7 mouse cellular contexts compared by ENCODE assay signal in genomic region chr19:5388588-5389242, GRCm38 (mm10). TPM values are rescaled to one million over a fixed set of nuclear protein-coding genes. Genes with fewer than 3 reads are reported as not detected.
DNase-seq lines count a peak whose midpoint lies in the region; ATAC-seq and TF ChIP-seq lines count a peak whose summit lies in the region.

Gene Sart1 (minus strand): TSS chr19:5388703.

- H3K9me3 ChIP-seq in embryonic facial prominence, embryonic 10.5 days, result no peaks in the 10 kb centered on the region
- H3K9me3 ChIP-seq in intestine, postnatal 0 days (ENCODE audit: control insufficient read depth), result no peaks in the 10 kb centered on the region
- H3K9me3 ChIP-seq in midbrain, embryonic 12.5 days, result no peaks in the 10 kb centered on the region

- peak within 1 kb of the TSS; percentile 95 for H3K9ac ChIP-seq in intestine, postnatal 0 days (ENCODE audit: low read depth, low read length)
- peak within 1 kb of the TSS; percentile 95 for H3K9ac ChIP-seq in midbrain, embryonic 12.5 days (replicated peaks)

- intact Hi-C loops in left cerebral cortex, postnatal 4 days (cut with DNase I), result no loop called here

- TF ChIP-seq CTCF in intestine, postnatal 0 days (IDR thresholded peaks at IDR 0.05; ENCODE audit: low read depth), result no peak
- TF ChIP-seq CTCF in small intestine, adult 2 months (IDR thresholded peaks at IDR 0.05; ENCODE audit: extremely low read depth, insufficient read length, insufficient replicate concordance, low read depth, low read length), result no peak

- H3K4me1 ChIP-seq in embryonic facial prominence, embryonic 10.5 days, result peaks cover 35% of the 10 kb centered on the region
- peaks cover 8% of the 10 kb centered on the region for H3K4me1 ChIP-seq in intestine, postnatal 0 days (replicated peaks; ENCODE audit: control insufficient read depth, insufficient read depth, low read length)
- H3K4me1 ChIP-seq in midbrain, embryonic 12.5 days, result peaks cover 32% of the 10 kb centered on the region
- H3K4me1 ChIP-seq in small intestine, adult 2 months (ENCODE audit: control insufficient read depth, insufficient read depth, insufficient read length, low read length), result peaks cover 11% of the 10 kb centered on the region; the same call in 1 of the 2 replicates

- whole genome bisulfite sequencing in embryonic facial prominence, embryonic 10.5 days, result 2% methylated on average over 43 of the region's 43 CpGs
- 1% methylated on average over 43 of the region's 43 CpGs for WGBS in intestine, postnatal 0 days
- 2% methylated on average over 43 of the region's 43 CpGs for WGBS in midbrain, embryonic 12.5 days
- WGBS in small intestine, adult 2 months, result under 1% methylated on average over 43 of the region's 43 CpGs

- H3K27me3 ChIP-seq in embryonic facial prominence, embryonic 10.5 days (replicated peaks; ENCODE audit: low read depth, poor library complexity, severe bottlenecking), result no peaks in the 10 kb centered on the region
- no peaks in the 10 kb centered on the region for H3K27me3 ChIP-seq in intestine, postnatal 0 days (replicated peaks; ENCODE audit: control insufficient read depth, insufficient read depth, low read length)
- H3K27me3 ChIP-seq in midbrain, embryonic 12.5 days, result peaks cover under 1% of the 10 kb centered on the region; the same call in 1 of the 2 replicates
- H3K27me3 ChIP-seq in small intestine, adult 2 months (ENCODE audit: control insufficient read depth, insufficient read depth, low read length), result no peaks in the 10 kb centered on the region

- DNase-seq in adrenal gland, postnatal 10 days, result peak; percentile 97
- peak; percentile 96 for DNase-seq in embryonic facial prominence, embryonic 10.5 days (ENCODE audit: low spot score)
- no peak for DNase-seq in gonadal fat pad, adult 2 months (ENCODE audit: low read depth)
- DNase-seq in left cerebral cortex, postnatal 4 days, result peak; percentile 97

- H3K36me3 ChIP-seq in embryonic facial prominence, embryonic 10.5 days (replicated peaks), result peaks cover 32% of the 10 kb centered on the region
- H3K36me3 ChIP-seq in intestine, postnatal 0 days (ENCODE audit: control insufficient read depth, insufficient read depth), result peaks cover 21% of the 10 kb centered on the region
- H3K36me3 ChIP-seq in midbrain, embryonic 12.5 days, result peaks cover 22% of the 10 kb centered on the region
- H3K36me3 ChIP-seq in small intestine, adult 2 months (ENCODE audit: control insufficient read depth, insufficient read depth, low read length), result peaks cover 12% of the 10 kb centered on the region

- H3K4me3 ChIP-seq in embryonic facial prominence, embryonic 10.5 days, result peak within 1 kb of the TSS; percentile 100
- H3K4me3 ChIP-seq in intestine, postnatal 0 days (ENCODE audit: low read depth, low read length), result peak within 1 kb of the TSS; percentile 93
- H3K4me3 ChIP-seq in midbrain, embryonic 12.5 days, result peak within 1 kb of the TSS; percentile 100
- peak within 1 kb of the TSS; percentile 95 for H3K4me3 ChIP-seq in small intestine, adult 2 months (ENCODE audit: low read depth, low read length)

- peak; percentile 91 for ATAC-seq in intestine, postnatal 0 days
- peak; percentile 96 for ATAC-seq in midbrain, embryonic 12.5 days (ENCODE audit: low FRiP score, low read depth)

- peak within 1 kb of the TSS; percentile 64 for H3K4me2 ChIP-seq in intestine, postnatal 0 days (replicated peaks; ENCODE audit: low read depth)
- H3K4me2 ChIP-seq in midbrain, embryonic 12.5 days (replicated peaks), result peak within 1 kb of the TSS; percentile 98

- peak within 1 kb of the TSS; percentile 93 for H3K27ac ChIP-seq in embryonic facial prominence, embryonic 10.5 days (replicated peaks)
- H3K27ac ChIP-seq in intestine, postnatal 0 days (ENCODE audit: low read depth, low read length), result peak within 1 kb of the TSS; percentile 88
- peak within 1 kb of the TSS; percentile 84 for H3K27ac ChIP-seq in midbrain, embryonic 12.5 days (replicated peaks)
- peak within 1 kb of the TSS; percentile 93 for H3K27ac ChIP-seq in small intestine, adult 2 months (ENCODE audit: insufficient read depth, low read depth, low read length)

- TF ChIP-seq POLR2A in small intestine, adult 2 months (IDR thresholded peaks at IDR 0.05; ENCODE audit: low read depth, low read length), result peak; percentile 85; the same call in 1 of the 2 replicates

RNA-seq across cellular contexts. Expression of gene Sart1, which starts in this region (rescaled TPM):
- 10 to 100 TPM; 63.6 to 65.1 TPM for total RNA-seq in adrenal gland, postnatal 10 days (2021)
- 89.4 and 96.6 TPM in 2 replicates for polyA plus RNA-seq in embryonic facial prominence, embryonic 10.5 days (2016; fragmentation: Nextera tagmentation; extraction: Ambion mirVana)
- 18.1 and 33.3 TPM in 2 replicates for polyA plus RNA-seq in gonadal fat pad, adult 2 months (2012; rRNA removed)
- polyA plus RNA-seq in intestine, postnatal 0 days (2015; fragmentation: Nextera tagmentation; extraction: Ambion mirVana), result 53.7 and 63.0 TPM in 2 replicates
- 100 to 1,000 TPM in 1 of 2 experiments, 10 to 100 TPM in 1; 84.2 to 101 TPM for total RNA-seq in left cerebral cortex, postnatal 4 days (2021)
- 115 and 118 TPM in 2 replicates for polyA plus RNA-seq in midbrain, embryonic 12.5 days (2016; fragmentation: Nextera tagmentation; extraction: Ambion mirVana)
- 7.3 and 27.7 TPM in 2 replicates for polyA plus RNA-seq in small intestine, adult 2 months (2012; rRNA removed)
